Mouse (Mus musculus) midbrain, embryonic 15.5 days (tissue): ENCODE measurements around the gene Angpt4. TPM values are rescaled to one million over a fixed set of nuclear protein-coding genes. Genes with fewer than 3 reads are reported as not detected.

Experiments
- ATAC-seq: fragments of 200-750 bp; cut with Nextera tagmentation; replicated peaks from 2 replicates; pipeline ENCODE4 v1.8.0; 2017; ENCODE audit warnings: moderate TSS enrichment
- H3K27ac ChIP-seq: fragments of 300-500 bp; sonication (generic); 2 replicates; pipeline ENCODE4 v1.5.1; 2015; ENCODE audit warnings: mild to moderate bottlenecking, inconsistent platforms
- H3K27me3 ChIP-seq: fragments of 300-500 bp; sonication (generic); replicated peaks from 2 replicates; pipeline ENCODE4 v1.6.1; 2015; ENCODE audit warnings: inconsistent platforms
- H3K36me3 ChIP-seq: fragments of 300-500 bp; sonication (generic); replicated peaks from 2 replicates; pipeline ENCODE4 v1.6.1; 2015; ENCODE audit warnings: inconsistent platforms
- H3K4me1 ChIP-seq: fragments of 300-500 bp; sonication (generic); 2 replicates; pipeline ENCODE4 v1.6.1; 2015; ENCODE audit warnings: inconsistent platforms
- H3K4me2 ChIP-seq: fragments of 300-500 bp; sonication (generic); 2 replicates; pipeline ENCODE4 v1.6.1; 2015; ENCODE audit warnings: inconsistent platforms, mild to moderate bottlenecking, moderate library complexity
- H3K4me3 ChIP-seq: fragments of 300-500 bp; sonication (generic); 2 replicates; pipeline ENCODE4 v1.5.1; 2015; ENCODE audit warnings: mild to moderate bottlenecking, inconsistent platforms
- H3K9ac ChIP-seq: fragments of 300-500 bp; sonication (generic); 2 replicates; pipeline ENCODE4 v1.6.1; 2015; ENCODE audit warnings: mild to moderate bottlenecking, inconsistent platforms
- H3K9me3 ChIP-seq: fragments of 300-500 bp; sonication (generic); 2 replicates; pipeline ENCODE4 v1.6.1; 2016; ENCODE audit warnings: inconsistent platforms
- WGBS: fragments of 180-500 bp; shearing (Covaris S2); methylation state at CpG from one replicate; pipeline ENCODE4 v1.1.7; 2015; ENCODE audit warnings: mixed read lengths; 5-methylcytosine and 5-hydroxymethylcytosine counted together
- polyA plus RNA-seq: library from polyadenylated mRNA; unstranded; fragments of >200 nt; fragmentation: Nextera tagmentation; extraction: Ambion mirVana; gene quantifications from 2 replicates; pipeline ENCODE4 v1.2.1, GENCODE M21; 2015

Gene Angpt4
- polyA plus RNA-seq, 1 experiment from 2014 or later: 0.18 TPM

GRCm38 (mm10) chr2:151978494-151978893 lies 67.5 kb downstream of the Angpt4 start:
- no peak overlapping the region for H3K4me3 ChIP-seq
- H3K27me3 ChIP-seq: no peaks in the 10 kb centered on the region
- H3K9ac ChIP-seq: no peak overlapping the region
- peaks cover 35% of the 10 kb centered on the region for H3K4me1 ChIP-seq
- H3K9me3 ChIP-seq: no peaks in the 10 kb centered on the region
- 0 out of 2 replicates have a peak overlapping the region, but pooled peaks have one; percentile 68 for H3K4me2 ChIP-seq
- no peaks in the 10 kb centered on the region for H3K36me3 ChIP-seq
- no peak for ATAC-seq
- 68% methylated on average over 6 of the region's 6 CpGs for WGBS
- no peak overlapping the region for H3K27ac ChIP-seq

GRCm38 (mm10) chr2:151979470-151980354 lies 68.7 kb downstream of the Angpt4 start, which contains the start of gene Fam110a:
Gene Fam110a, minus strand, starts transcription at chr2:151980219.
- Histone ChIP-seq H3K27me3 (no peaks in the 10 kb centered on the region), H3K27ac (peak within 1 kb of the TSS; percentile 73), H3K9me3 (no peaks in the 10 kb centered on the region), H3K36me3 (no peaks in the 10 kb centered on the region), H3K4me2 (peak within 1 kb of the TSS; percentile 68), H3K9ac (peak within 1 kb of the TSS; percentile 78), H3K4me1 (peaks cover 26% of the 10 kb centered on the region), H3K4me3 (peak within 1 kb of the TSS; percentile 84)
- WGBS: 0% methylated on average over 46 of the region's 46 CpGs
- peak; percentile 91 for ATAC-seq

GRCm38 (mm10) chr2:151980355-151980693 lies 69.3 kb downstream of the Angpt4 start:
- H3K4me2 ChIP-seq: peak overlapping the region; percentile 68
- peaks cover 26% of the 10 kb centered on the region for H3K4me1 ChIP-seq
- H3K36me3 ChIP-seq: no peaks in the 10 kb centered on the region
- peak overlapping the region; percentile 78 for H3K9ac ChIP-seq
- peak overlapping the region; percentile 73 for H3K27ac ChIP-seq
- H3K4me3 ChIP-seq: peak overlapping the region; percentile 84
- peak; percentile 66 for ATAC-seq
- WGBS: 39% methylated on average over 3 of the region's 3 CpGs
- no peaks in the 10 kb centered on the region for H3K9me3 ChIP-seq
- H3K27me3 ChIP-seq: no peaks in the 10 kb centered on the region

- no peak overlapping the region for H3K27ac ChIP-seq
- H3K9ac ChIP-seq: no peak overlapping the region
- H3K4me1 ChIP-seq: peaks cover 26% of the 10 kb centered on the region
- no peaks in the 10 kb centered on the region for H3K27me3 ChIP-seq
- WGBS: 83% methylated on average over 6 of the region's 6 CpGs
- no peak for ATAC-seq
- no peaks in the 10 kb centered on the region for H3K9me3 ChIP-seq
- H3K4me3 ChIP-seq: no peak overlapping the region
- H3K4me2 ChIP-seq: no peak overlapping the region
- H3K36me3 ChIP-seq: no peaks in the 10 kb centered on the region
Measured at GRCm38 (mm10) chr2:151981268-151981667, 70.3 kb downstream of the Angpt4 start.

- H3K4me1 ChIP-seq: peaks cover 24% of the 10 kb centered on the region
- no peaks in the 10 kb centered on the region for H3K36me3 ChIP-seq
- no peak overlapping the region for H3K4me3 ChIP-seq
- no peaks in the 10 kb centered on the region for H3K27me3 ChIP-seq
- no peak overlapping the region for H3K9ac ChIP-seq
- no peak overlapping the region for H3K4me2 ChIP-seq
- H3K9me3 ChIP-seq: no peaks in the 10 kb centered on the region
- no peak for ATAC-seq
- no peak overlapping the region for H3K27ac ChIP-seq
Measured at GRCm38 (mm10) chr2:151982476-151982875, 71.5 kb downstream of the Angpt4 start.

GRCm38 (mm10) chr2:151984019-151984418 lies 73.0 kb downstream of the Angpt4 start:
- no peak overlapping the region for H3K27ac ChIP-seq
- peaks cover 13% of the 10 kb centered on the region for H3K4me1 ChIP-seq
- H3K36me3 ChIP-seq: no peaks in the 10 kb centered on the region
- H3K4me2 ChIP-seq: no peak overlapping the region
- 63% methylated on average over 9 of the region's 9 CpGs for WGBS
- H3K4me3 ChIP-seq: no peak overlapping the region
- no peaks in the 10 kb centered on the region for H3K9me3 ChIP-seq
- no peak overlapping the region for H3K9ac ChIP-seq
- no peaks in the 10 kb centered on the region for H3K27me3 ChIP-seq
- ATAC-seq: no peak

- 81% methylated on average over 7 of the region's 7 CpGs for WGBS
- H3K9ac ChIP-seq: no peak overlapping the region
- H3K4me1 ChIP-seq: peaks cover 2% of the 10 kb centered on the region; the same call in 1 of the 2 replicates
- H3K4me3 ChIP-seq: no peak overlapping the region
- no peak overlapping the region for H3K4me2 ChIP-seq
- no peaks in the 10 kb centered on the region for H3K27me3 ChIP-seq
- H3K27ac ChIP-seq: no peak overlapping the region
- H3K9me3 ChIP-seq: no peaks in the 10 kb centered on the region
- no peak for ATAC-seq
- no peaks in the 10 kb centered on the region for H3K36me3 ChIP-seq
Measured at GRCm38 (mm10) chr2:151985426-151986172, 74.6 kb downstream of the Angpt4 start.

- WGBS: 79% methylated on average over 8 of the region's 8 CpGs
- Histone ChIP-seq H3K4me1 (no peaks in the 10 kb centered on the region), H3K9ac (no peak overlapping the region), H3K4me3 (no peak overlapping the region), H3K36me3 (no peaks in the 10 kb centered on the region), H3K9me3 (no peaks in the 10 kb centered on the region), H3K27ac (no peak overlapping the region), H3K27me3 (no peaks in the 10 kb centered on the region), H3K4me2 (no peak overlapping the region)
- ATAC-seq: no peak
Measured at GRCm38 (mm10) chr2:151986958-151987357, 75.9 kb downstream of the Angpt4 start.

GRCm38 (mm10) chr2:151988978-151989377 lies 78.0 kb downstream of the Angpt4 start:
- Histone ChIP-seq H3K27ac (no peak overlapping the region), H3K4me1 (no peaks in the 10 kb centered on the region), H3K4me3 (no peak overlapping the region), H3K9ac (no peak overlapping the region), H3K27me3 (no peaks in the 10 kb centered on the region), H3K36me3 (no peaks in the 10 kb centered on the region), H3K9me3 (no peaks in the 10 kb centered on the region), H3K4me2 (no peak overlapping the region)
- no peak for ATAC-seq
- 79% methylated on average over 2 of the region's 2 CpGs for WGBS

GRCm38 (mm10) chr2:151990985-151991394 lies 80.0 kb downstream of the Angpt4 start:
- H3K27me3 ChIP-seq: peaks cover 10% of the 10 kb centered on the region
- 16% methylated on average over 1 of the region's 1 CpGs for whole genome bisulfite sequencing
- no peak overlapping the region for H3K4me3 ChIP-seq
- H3K4me2 ChIP-seq: no peak overlapping the region
- ATAC-seq: peak; percentile 51; the same call in 1 of the 2 replicates
- no peak overlapping the region for H3K9ac ChIP-seq
- peaks cover 10% of the 10 kb centered on the region for H3K4me1 ChIP-seq
- H3K27ac ChIP-seq: no peak overlapping the region
- no peaks in the 10 kb centered on the region for H3K9me3 ChIP-seq
- H3K36me3 ChIP-seq: no peaks in the 10 kb centered on the region

- ATAC-seq: no peak
- Histone ChIP-seq H3K27ac (no peak overlapping the region), H3K4me3 (no peak overlapping the region), H3K36me3 (no peaks in the 10 kb centered on the region), H3K27me3 (peaks cover 15% of the 10 kb centered on the region), H3K4me2 (no peak overlapping the region), H3K4me1 (peaks cover 10% of the 10 kb centered on the region), H3K9me3 (no peaks in the 10 kb centered on the region), H3K9ac (no peak overlapping the region)
- 29% methylated on average over 5 of the region's 5 CpGs for WGBS
Measured at GRCm38 (mm10) chr2:151991446-151991845, 80.4 kb downstream of the Angpt4 start.

- ATAC-seq: peak; percentile 46; the same call in 1 of the 2 replicates
- Histone ChIP-seq H3K27me3 (peaks cover 31% of the 10 kb centered on the region), H3K27ac (no peak overlapping the region), H3K9ac (no peak overlapping the region), H3K4me2 (peak overlapping the region; percentile 41), H3K4me1 (peaks cover 14% of the 10 kb centered on the region), H3K9me3 (no peaks in the 10 kb centered on the region), H3K36me3 (no peaks in the 10 kb centered on the region), H3K4me3 (0 out of 2 replicates have a peak overlapping the region, but pooled peaks have one; percentile 18)
- WGBS: 5% methylated on average over 22 of the region's 22 CpGs
Measured at GRCm38 (mm10) chr2:151994350-151995122, 83.5 kb downstream of the Angpt4 start.
